Mouse (Mus musculus) MEL (cell line): ENCODE data around the gene Aqr.

Experiments
- CTCF ChIP-seq, 3 experiments: IDR thresholded peaks in 2 of 3; conservative IDR thresholded peaks in 1 of 3; 2 replicates each; pipeline ENCODE4 v1.5.1; 2011 to 2012; ENCODE audit warnings: low read length in 3 of 3, low read depth in 2 of 3, mild to moderate bottlenecking in 2 of 3, improper control_type of control experiment in 1 of 3, inconsistent platforms in 1 of 3, mixed read lengths in 1 of 3, moderate library complexity in 1 of 3; ENCODE audit not compliant: control insufficient read depth in 1 of 3, insufficient read depth in 1 of 3, poor library complexity in 1 of 3, severe bottlenecking in 1 of 3
- ELF1 ChIP-seq: IDR thresholded peaks from 2 replicates; pipeline ENCODE4 v1.6.1; 2014; ENCODE audit warnings: low read depth, mild to moderate bottlenecking, inconsistent platforms, low read length, improper control_type of control experiment, moderate library complexity
- EP300 ChIP-seq, 2 experiments: IDR thresholded peaks; 2 replicates each; pipeline ENCODE4 v1.6.1; 2011; ENCODE audit warnings: improper control_type of control experiment in 2 of 2, low read length in 2 of 2, low read depth in 1 of 2, mild to moderate bottlenecking in 1 of 2
- POLR2A ChIP-seq, 2 experiments: IDR thresholded peaks; 2 replicates each; pipeline ENCODE4 v1.6.1; 2011 to 2012; ENCODE audit warnings: low read length in 2 of 2, mild to moderate bottlenecking in 2 of 2, control low read depth in 1 of 2, improper control_type of control experiment in 1 of 2, low read depth in 1 of 2, moderate library complexity in 1 of 2; ENCODE audit not compliant: control insufficient read depth in 1 of 2, insufficient read depth in 1 of 2, poor library complexity in 1 of 2
- SIN3A ChIP-seq: IDR thresholded peaks from 2 replicates; pipeline ENCODE4 v1.6.1; 2012; ENCODE audit warnings: low read length, improper control_type of control experiment, inconsistent platforms
- TAL1 ChIP-seq: IDR thresholded peaks from 2 replicates; pipeline ENCODE4 v1.6.1; 2012; ENCODE audit warnings: mild to moderate bottlenecking, inconsistent platforms, low read length, moderate library complexity, mixed read lengths

DNA sequence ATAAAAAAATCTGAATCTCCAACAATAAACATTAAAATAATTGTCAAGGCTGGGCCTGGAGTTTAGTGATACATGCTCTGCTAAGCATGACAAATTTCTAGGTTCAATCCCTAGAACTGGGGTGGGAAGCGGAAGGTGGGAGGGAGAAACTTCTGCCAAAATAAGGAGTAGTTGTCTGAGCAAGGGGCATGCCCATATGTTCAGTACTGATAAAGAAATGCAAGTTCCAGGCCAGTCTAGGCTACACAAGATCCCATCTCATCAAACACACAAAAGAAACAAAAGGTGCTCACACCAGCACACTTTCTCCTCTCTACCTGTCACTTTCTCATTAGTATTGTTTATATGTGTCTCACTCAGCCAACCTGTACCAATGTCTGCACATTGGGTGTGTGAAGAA, 30.2 kb downstream of the Aqr start:
- TF ChIP-seq CTCF (IDR thresholded peaks at IDR 0.05 in 2 of 3, conservative IDR thresholded peaks at IDR 0.05 in 1 of 3; ENCODE audit: control insufficient read depth in 1 of 3, insufficient read depth in 1 of 3, low read depth in 2 of 3, low read length in 3 of 3, poor library complexity in 1 of 3, severe bottlenecking in 1 of 3) (no peak), SIN3A (peak; percentile 32; the same call in 1 of the 2 replicates), TAL1 (peak; percentile 85), ELF1 (no peak), EP300 (IDR thresholded peaks at IDR 0.05; ENCODE audit: low read depth in 1 of 2, low read length in 2 of 2) (peak; percentile 62 to 70), POLR2A (IDR thresholded peaks at IDR 0.05; ENCODE audit: control insufficient read depth in 1 of 2, insufficient read depth in 1 of 2, low read depth in 1 of 2, low read length in 2 of 2, poor library complexity in 1 of 2) (no peak)
